Mouse (Mus musculus) gastrocnemius, adult 2 months (tissue): ENCODE results near the gene Tctn3. TPM values are rescaled to one million over a fixed set of nuclear protein-coding genes. Genes with fewer than 3 reads are reported as not detected.
A peak's percentile ranks its signal among the peaks of the same experiment; 100 is the strongest.

ENCODE experiments used
- DNase-seq: peaks from one replicate; pipeline ENCODE4 v3.0.0; 2022
- H3K27ac ChIP-seq: fragments of 200-600 bp; 2 replicates; pipeline ENCODE4 v1.8.1; 2022; ENCODE audit warnings: mild to moderate bottlenecking
- H3K4me3 ChIP-seq: fragments of 200-600 bp; 2 replicates; pipeline ENCODE4 v1.8.1; 2022; ENCODE audit warnings: mild to moderate bottlenecking, moderate library complexity
- CTCF ChIP-seq: fragments of 200-600 bp; IDR thresholded peaks from 2 replicates; pipeline ENCODE4 v1.8.1; 2022; ENCODE audit warnings: antibody characterized with exemption, mild to moderate bottlenecking, moderate library complexity
- intact Hi-C: fragments of 180-260 bp; cut with DNase I; formaldehyde crosslinking; loops from one replicate; pipeline ENCODE4 v1.15.1; 2025
- long read RNA-seq, 2 experiments: library from polyadenylated mRNA; stranded (forward); transcript quantifications; one replicate each; pipeline ENCODE4 v2.0.0; 2021
- total RNA-seq, 2 experiments: library from RNA; stranded (reverse); gene quantifications; 2 replicates each; pipeline ENCODE4 v1.2.3; 2021

Tctn3 gene
- total RNA-seq: 1 to 10 TPM; 2.6 to 2.8 TPM
- long read RNA-seq, experiment 1, partial matches to known transcripts: 0 of 5 reads
- long read RNA-seq, experiment 1, other reads (novel, unspliced or antisense): 0 of 5 reads
- long read RNA-seq, experiment 2, transcript Tctn3-201 (14 exons, 2,743 nt): major isoform, 5 of 7 reads
- long read RNA-seq, experiment 2, partial matches to known transcripts: 0 of 7 reads
- long read RNA-seq, experiment 2, other reads (novel, unspliced or antisense): 1 of 7 reads

- peak; percentile 98 for DNase-seq
- Histone ChIP-seq H3K27ac (peak within 1 kb of the TSS; percentile 77), H3K4me3 (peak within 1 kb of the TSS; percentile 89)
- TF ChIP-seq CTCF: peak; percentile 98; the same call in 1 of the 2 replicates
- intact Hi-C loops: loop anchor here (1.0 to 5.0 kb wide), 2 partner anchors 110 to 220 kb away; partner anchors contain the start of gene Ccnj
These were observed at the start of gene Tctn3, which contains the start of gene Entpd1 for GRCm38 (mm10) chr19:40611830-40612506. Gene Tctn3 (minus strand): TSS chr19:40612233. Gene Entpd1 (plus strand): TSS chr19:40612366.

- Histone ChIP-seq H3K27ac (peak overlapping the region; percentile 87), H3K4me3 (peak overlapping the region; percentile 70)
- TF ChIP-seq CTCF: no peak
- DNase-seq: no peak
- intact Hi-C loops: no loop called here
These were observed 49.1 kb upstream of the Tctn3 start for GRCm38 (mm10) chr19:40661108-40661507.

- intact Hi-C loops: no loop called here
- DNase-seq: no peak
- H3K4me3 ChIP-seq: peak overlapping the region; percentile 70
- TF ChIP-seq CTCF: no peak
- H3K27ac ChIP-seq: peak overlapping the region; percentile 87
These were observed 48.5 kb upstream of the Tctn3 start for GRCm38 (mm10) chr19:40660510-40660909.

- H3K27ac ChIP-seq: peak overlapping the region; percentile 87
These were observed 47.8 kb upstream of the Tctn3 start for GRCm38 (mm10) chr19:40659651-40660478.

GRCm38 (mm10) chr19:40658935-40659334 is 46.9 kb upstream of the Tctn3 start:
- H3K27ac ChIP-seq: peak overlapping the region; percentile 87
- TF ChIP-seq CTCF: no peak
- intact Hi-C loops: no loop called here

More at GRCm38 (mm10) chr19:40659651-40660478, 47.8 kb upstream of the Tctn3 start:
- TF ChIP-seq CTCF: no peak
- intact Hi-C loops: no loop called here
- no peak for DNase-seq
- H3K4me3 ChIP-seq: peak overlapping the region; percentile 70

GRCm38 (mm10) chr19:40658281-40658680 is 46.2 kb upstream of the Tctn3 start:
- Histone ChIP-seq H3K4me3 (no peak overlapping the region), H3K27ac (no peak overlapping the region)
- intact Hi-C loops: no loop called here
- no peak for TF ChIP-seq CTCF
- DNase-seq: no peak

More at GRCm38 (mm10) chr19:40658935-40659334, 46.9 kb upstream of the Tctn3 start:
- H3K4me3 ChIP-seq: peak overlapping the region; percentile 70
- DNase-seq: no peak

GRCm38 (mm10) chr19:40656207-40656606 is 44.2 kb upstream of the Tctn3 start:
- TF ChIP-seq CTCF: no peak
- intact Hi-C loops: no loop called here
- DNase-seq: no peak
- Histone ChIP-seq H3K27ac (no peak overlapping the region), H3K4me3 (no peak overlapping the region)

- no peak for TF ChIP-seq CTCF
These were observed 38.1 kb upstream of the Tctn3 start for GRCm38 (mm10) chr19:40650090-40650489.

GRCm38 (mm10) chr19:40647319-40648158 is 35.5 kb upstream of the Tctn3 start:
- Histone ChIP-seq H3K4me3 (peak overlapping the region; percentile 10), H3K27ac (peak overlapping the region; percentile 78)
- intact Hi-C loops: no loop called here
- TF ChIP-seq CTCF: no peak
- no peak for DNase-seq

More at GRCm38 (mm10) chr19:40650090-40650489, 38.1 kb upstream of the Tctn3 start:
- intact Hi-C loops: no loop called here
- DNase-seq: no peak
- Histone ChIP-seq H3K4me3 (no peak overlapping the region), H3K27ac (0 out of 2 replicates have a peak overlapping the region, but pooled peaks have one; percentile 41)

GRCm38 (mm10) chr19:40646379-40646778 is 34.3 kb upstream of the Tctn3 start:
- Histone ChIP-seq H3K27ac (peak overlapping the region; percentile 78), H3K4me3 (no peak overlapping the region)
- intact Hi-C loops: no loop called here
- TF ChIP-seq CTCF: no peak
- no peak for DNase-seq

- DNase-seq: no peak
- H3K27ac ChIP-seq: peak overlapping the region; percentile 78
- no peak for TF ChIP-seq CTCF
- no peak overlapping the region; the same call in 1 of the 2 replicates for H3K4me3 ChIP-seq
- intact Hi-C loops: no loop called here
These were observed 31.8 kb upstream of the Tctn3 start for GRCm38 (mm10) chr19:40643846-40644245.

GRCm38 (mm10) chr19:40640799-40641198 is 28.8 kb upstream of the Tctn3 start:
- H3K27ac ChIP-seq: no peak overlapping the region
- DNase-seq: no peak
- intact Hi-C loops: no loop called here
- no peak overlapping the region for H3K4me3 ChIP-seq
- no peak for TF ChIP-seq CTCF
